Mouse (Mus musculus): ENCODE results near the gene Ttll11. TPM values are rescaled to one million over a fixed set of nuclear protein-coding genes. Genes with fewer than 3 reads are reported as not detected.

Ttll11 gene
- polyA plus RNA-seq, 2 experiments, result 1.2 to 2.5 TPM

- 15% methylated on average over 5 of the region's 7 CpGs for WGBS
Observed at GRCm38 (mm10) chr2:35746638-35747037, 233.1 kb downstream of the Ttll11 start.

GRCm38 (mm10) chr2:35745876-35746275 lies 233.8 kb downstream of the Ttll11 start:
- H3K4me1 ChIP-seq (ENCODE audit: control insufficient read depth, insufficient read depth, low read length), result peaks cover 33% of the 10 kb centered on the region
- no peak for TF ChIP-seq POLR2A (IDR thresholded peaks at IDR 0.05; ENCODE audit: borderline replicate concordance, extremely low read depth, insufficient read depth, insufficient read length)
- no peak overlapping the region for H3K9ac ChIP-seq (ENCODE audit: low read depth, low read length, severe bottlenecking)
- ATAC-seq (ENCODE audit: low FRiP score, low read depth) (no peak), DNase-seq (ENCODE audit: low spot score) (no peak)
- H3K27me3 ChIP-seq (ENCODE audit: control insufficient read depth, insufficient read depth, low read length), result no peaks in the 10 kb centered on the region
- H3K36me3 ChIP-seq (ENCODE audit: control insufficient read depth, insufficient read depth, low read length), result no peaks in the 10 kb centered on the region
- 78% methylated on average over 10 of the region's 10 CpGs for WGBS
- no peak overlapping the region for H3K27ac ChIP-seq (replicated peaks; ENCODE audit: low read depth, low read length)
- H3K4me3 ChIP-seq (replicated peaks; ENCODE audit: low read length), result no peak overlapping the region
- H3K4me2 ChIP-seq (replicated peaks; ENCODE audit: low read depth, low read length, severe bottlenecking), result no peak overlapping the region
- H3K9me3 ChIP-seq (ENCODE audit: control insufficient read depth, low read length), result no peaks in the 10 kb centered on the region

More at GRCm38 (mm10) chr2:35746638-35747037, 233.1 kb downstream of the Ttll11 start:
- H3K4me3 ChIP-seq (replicated peaks; ENCODE audit: low read length), result no peak overlapping the region
- ATAC-seq (ENCODE audit: low FRiP score, low read depth), result 0 out of 2 replicates have a peak, but pooled peaks have one; percentile 10
- H3K27me3 ChIP-seq (ENCODE audit: control insufficient read depth, insufficient read depth, low read length), result no peaks in the 10 kb centered on the region
- H3K4me1 ChIP-seq (ENCODE audit: control insufficient read depth, insufficient read depth, low read length), result peaks cover 38% of the 10 kb centered on the region
- H3K4me2 ChIP-seq (replicated peaks; ENCODE audit: low read depth, low read length, severe bottlenecking), result no peak overlapping the region
- no peak for DNase-seq (ENCODE audit: low spot score)
- no peaks in the 10 kb centered on the region for H3K36me3 ChIP-seq (ENCODE audit: control insufficient read depth, insufficient read depth, low read length)
- no peaks in the 10 kb centered on the region for H3K9me3 ChIP-seq (ENCODE audit: control insufficient read depth, low read length)
- TF ChIP-seq POLR2A (IDR thresholded peaks at IDR 0.05; ENCODE audit: borderline replicate concordance, extremely low read depth, insufficient read depth, insufficient read length), result no peak
- H3K9ac ChIP-seq (ENCODE audit: low read depth, low read length, severe bottlenecking), result no peak overlapping the region
- H3K27ac ChIP-seq (replicated peaks; ENCODE audit: low read depth, low read length), result no peak overlapping the region

GRCm38 (mm10) chr2:35739669-35740254 lies 240.0 kb downstream of the Ttll11 start:
- H3K4me2 ChIP-seq (replicated peaks; ENCODE audit: low read depth, low read length, severe bottlenecking), result 0 out of 2 replicates have a peak overlapping the region, but pooled peaks have one; percentile 6

DNA sequence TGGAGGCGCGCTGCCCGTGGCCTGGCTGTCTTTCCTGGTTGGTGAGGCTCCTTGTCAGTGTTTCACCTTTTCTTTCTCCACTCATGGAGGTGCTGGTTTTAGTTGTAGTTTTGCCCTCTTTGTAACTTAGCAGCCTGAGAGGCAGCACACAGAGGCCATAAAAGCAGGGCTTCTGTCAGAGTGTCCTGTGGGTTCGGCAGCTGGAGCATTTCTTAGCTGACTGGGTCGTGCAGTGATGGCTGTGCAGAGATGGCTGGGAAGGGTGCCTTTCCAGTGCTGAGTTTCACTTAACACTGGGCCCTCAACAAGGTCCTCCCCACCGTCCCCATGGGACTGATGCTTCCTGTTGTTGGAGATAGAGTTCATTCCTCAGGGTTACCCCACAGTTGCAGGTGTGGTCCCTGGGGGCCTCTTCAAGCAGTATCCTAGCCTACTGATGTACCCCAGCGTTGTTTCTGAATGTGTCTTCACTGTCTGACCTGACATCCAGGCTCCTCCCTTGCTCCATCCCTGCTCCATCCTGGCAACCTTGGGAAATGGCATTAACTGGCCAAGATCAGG lies 242.2 kb downstream of the Ttll11 start:
- 0 out of 2 replicates have a peak, but pooled peaks cover 4% of the 10 kb centered on the region for H3K9me3 ChIP-seq (ENCODE audit: control insufficient read depth, low read length)

More at GRCm38 (mm10) chr2:35739669-35740254, 240.0 kb downstream of the Ttll11 start:
- H3K4me3 ChIP-seq (replicated peaks; ENCODE audit: low read length), result no peak overlapping the region
- WGBS, result 25% methylated on average over 13 of the region's 13 CpGs
- TF ChIP-seq POLR2A (IDR thresholded peaks at IDR 0.05; ENCODE audit: borderline replicate concordance, extremely low read depth, insufficient read depth, insufficient read length), result no peak
- no peaks in the 10 kb centered on the region for H3K36me3 ChIP-seq (ENCODE audit: control insufficient read depth, insufficient read depth, low read length)
- no peaks in the 10 kb centered on the region for H3K27me3 ChIP-seq (ENCODE audit: control insufficient read depth, insufficient read depth, low read length)
- H3K9me3 ChIP-seq (ENCODE audit: control insufficient read depth, low read length), result 0 out of 2 replicates have a peak, but pooled peaks cover 3% of the 10 kb centered on the region
- DNase-seq (ENCODE audit: low spot score) (peak; percentile 24), ATAC-seq (ENCODE audit: low FRiP score, low read depth) (no peak)
- no peak overlapping the region for H3K27ac ChIP-seq (replicated peaks; ENCODE audit: low read depth, low read length)
- peaks cover 12% of the 10 kb centered on the region for H3K4me1 ChIP-seq (ENCODE audit: control insufficient read depth, insufficient read depth, low read length)
- no peak overlapping the region for H3K9ac ChIP-seq (ENCODE audit: low read depth, low read length, severe bottlenecking)

DNA sequence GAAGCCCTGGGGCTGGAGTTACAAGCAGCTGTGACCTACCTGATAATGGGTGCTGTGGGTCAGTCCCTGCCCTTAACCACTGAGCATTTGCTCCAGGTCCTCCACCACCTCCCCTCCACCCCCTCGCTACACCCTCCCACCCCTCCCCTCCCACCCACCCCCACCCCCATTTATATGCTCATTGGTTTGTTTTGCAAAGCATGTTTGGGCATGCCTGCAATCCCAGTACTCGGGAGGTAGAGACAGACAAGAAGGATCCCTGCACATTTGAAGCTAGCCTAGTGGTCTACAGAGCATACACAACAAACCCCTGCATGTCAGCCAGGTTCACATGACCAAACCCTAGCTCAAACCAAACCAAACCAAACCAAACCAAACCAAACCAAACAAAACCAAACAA lies 243.7 kb downstream of the Ttll11 start:
- no peak overlapping the region for H3K9ac ChIP-seq (ENCODE audit: low read depth, low read length, severe bottlenecking)
- no peaks in the 10 kb centered on the region for H3K27me3 ChIP-seq (ENCODE audit: control insufficient read depth, insufficient read depth, low read length)
- ATAC-seq (ENCODE audit: low FRiP score, low read depth) (no peak), DNase-seq (ENCODE audit: low spot score) (no peak)
- H3K4me1 ChIP-seq (ENCODE audit: control insufficient read depth, insufficient read depth, low read length), result peaks cover 12% of the 10 kb centered on the region
- no peak for TF ChIP-seq POLR2A (IDR thresholded peaks at IDR 0.05; ENCODE audit: borderline replicate concordance, extremely low read depth, insufficient read depth, insufficient read length)
- 64% methylated on average over 1 of the region's 2 CpGs for WGBS
- H3K36me3 ChIP-seq (ENCODE audit: control insufficient read depth, insufficient read depth, low read length), result peaks cover 12% of the 10 kb centered on the region
- H3K27ac ChIP-seq (replicated peaks; ENCODE audit: low read depth, low read length), result no peak overlapping the region
- H3K4me2 ChIP-seq (replicated peaks; ENCODE audit: low read depth, low read length, severe bottlenecking), result no peak overlapping the region
- no peak overlapping the region for H3K4me3 ChIP-seq (replicated peaks; ENCODE audit: low read length)
- 0 out of 2 replicates have a peak, but pooled peaks cover 4% of the 10 kb centered on the region for H3K9me3 ChIP-seq (ENCODE audit: control insufficient read depth, low read length)

More for the DNA sequence above, 242.2 kb downstream of the Ttll11 start:
- no peak overlapping the region for H3K4me3 ChIP-seq (replicated peaks; ENCODE audit: low read length)
- peaks cover 12% of the 10 kb centered on the region for H3K4me1 ChIP-seq (ENCODE audit: control insufficient read depth, insufficient read depth, low read length)
- no peak for DNase-seq (ENCODE audit: low spot score)
- no peaks in the 10 kb centered on the region for H3K36me3 ChIP-seq (ENCODE audit: control insufficient read depth, insufficient read depth, low read length)
- WGBS, result 60% methylated on average over 7 of the region's 7 CpGs
- no peaks in the 10 kb centered on the region for H3K27me3 ChIP-seq (ENCODE audit: control insufficient read depth, insufficient read depth, low read length)
- no peak overlapping the region for H3K27ac ChIP-seq (replicated peaks; ENCODE audit: low read depth, low read length)
- no peak overlapping the region for H3K9ac ChIP-seq (ENCODE audit: low read depth, low read length, severe bottlenecking)
- no peak for TF ChIP-seq POLR2A (IDR thresholded peaks at IDR 0.05; ENCODE audit: borderline replicate concordance, extremely low read depth, insufficient read depth, insufficient read length)
- H3K4me2 ChIP-seq (replicated peaks; ENCODE audit: low read depth, low read length, severe bottlenecking), result no peak overlapping the region
- no peak for ATAC-seq (ENCODE audit: low FRiP score, low read depth)
